Mouse (Mus musculus) cerebellum, postnatal 36 days (tissue): ENCODE results near the gene Ppp1r35.
A peak's percentile ranks its signal among the peaks of the same experiment; 100 is the strongest.

Source experiments
- DNase-seq, 2 experiments: peaks; one replicate each; pipeline ENCODE4 v3.0.0; 2021 to 2022; ENCODE audit warnings: mixed read lengths in 2 of 2

The Ppp1r35 gene

GRCm38 (mm10) chr5:137783901-137784540 is 5.4 kb downstream of the Ppp1r35 start:
- DNase-seq: no peak

- no peak for DNase-seq
Measured at GRCm38 (mm10) chr5:137784546-137784945, 5.9 kb downstream of the Ppp1r35 start.

- DNase-seq: peak; percentile 32 to 38
Measured at GRCm38 (mm10) chr5:137785164-137786031, 6.7 kb downstream of the Ppp1r35 start.

GRCm38 (mm10) chr5:137786109-137786942 is 7.7 kb downstream of the Ppp1r35 start:
- DNase-seq: peak; percentile 99

GRCm38 (mm10) chr5:137787151-137787928 is 8.7 kb downstream of the Ppp1r35 start, which contains the start of the genes Mepce and Zcwpw1:
Mepce (minus strand) TSS chr5:137787655.
Zcwpw1 (plus strand) TSS chr5:137787798.
- peak; percentile 97 to 98 for DNase-seq

GRCm38 (mm10) chr5:137788171-137788570 is 9.5 kb downstream of the Ppp1r35 start:
- DNase-seq: peak in 1 of 2 experiments; percentile 38

GRCm38 (mm10) chr5:137788946-137789531 is 10.4 kb downstream of the Ppp1r35 start:
- no peak for DNase-seq

- no peak for DNase-seq
Measured at GRCm38 (mm10) chr5:137791553-137791952, 12.9 kb downstream of the Ppp1r35 start.

GRCm38 (mm10) chr5:137796606-137797005 is 18.0 kb downstream of the Ppp1r35 start:
- DNase-seq: no peak

- DNase-seq: no peak
Measured at GRCm38 (mm10) chr5:137800917-137801316, 22.3 kb downstream of the Ppp1r35 start.

GRCm38 (mm10) chr5:137806158-137806557 is 27.5 kb downstream of the Ppp1r35 start:
- DNase-seq: no peak

GRCm38 (mm10) chr5:137808316-137808715 is 29.7 kb downstream of the Ppp1r35 start:
- DNase-seq: no peak

- no peak for DNase-seq
Measured at GRCm38 (mm10) chr5:137817466-137818222, 39.0 kb downstream of the Ppp1r35 start.

GRCm38 (mm10) chr5:137822126-137822525 is 43.5 kb downstream of the Ppp1r35 start:
- no peak for DNase-seq

GRCm38 (mm10) chr5:137822602-137823001 is 44.0 kb downstream of the Ppp1r35 start:
- DNase-seq: no peak

GRCm38 (mm10) chr5:137823455-137824045 is 44.9 kb downstream of the Ppp1r35 start:
- DNase-seq: no peak

- DNase-seq: no peak
Measured at GRCm38 (mm10) chr5:137825030-137825429, 46.4 kb downstream of the Ppp1r35 start.

- no peak for DNase-seq
Measured at GRCm38 (mm10) chr5:137825971-137826370, 47.3 kb downstream of the Ppp1r35 start.

GRCm38 (mm10) chr5:137826421-137826820 is 47.8 kb downstream of the Ppp1r35 start:
- DNase-seq: no peak

GRCm38 (mm10) chr5:137828694-137829093 is 50.0 kb downstream of the Ppp1r35 start:
- DNase-seq: no peak
